Mouse (Mus musculus) small intestine, adult 2 months (tissue): ENCODE data around the gene Fam131a.

Source experiments
- CTCF ChIP-seq: fragments of 200-500 bp; IDR thresholded peaks from 2 replicates; pipeline ENCODE4 v1.5.1; 2012; ENCODE audit warnings: low read depth, mild to moderate bottlenecking, control low read depth, inconsistent platforms, low read length, moderate library complexity, mixed read lengths; ENCODE audit not compliant: insufficient replicate concordance, insufficient read length; ENCODE audit errors: extremely low read depth
- POLR2A ChIP-seq: fragments of 200-500 bp; IDR thresholded peaks from 2 replicates; pipeline ENCODE4 v1.6.1; 2012; ENCODE audit warnings: low read depth, mild to moderate bottlenecking, control low read depth, inconsistent platforms, low read length, moderate library complexity

- TF ChIP-seq CTCF = no peak
- no peak for TF ChIP-seq POLR2A
Observed at GRCm38 (mm10) chr16:20736823-20737222, 43.8 kb downstream of the Fam131a start.
